Mouse (Mus musculus) intestine, embryonic 14.5 days (tissue): Measurements from ENCODE around the gene Psat1. TPM values are rescaled to one million over a fixed set of nuclear protein-coding genes. Genes with fewer than 3 reads are reported as not detected.

Experiments used
- ATAC-seq: fragments of 200-750 bp; cut with Nextera tagmentation; replicated peaks from 2 replicates; pipeline ENCODE4 v1.8.0; 2017; ENCODE audit warnings: low read depth, moderate number of reproducible peaks, moderate TSS enrichment, moderate library complexity; ENCODE audit not compliant: low FRiP score, low TSS enrichment
- DNase-seq: peaks from one replicate; pipeline ENCODE4 v3.0.0-alpha.2; 2018; ENCODE audit warnings: low spot score
- H3K27ac ChIP-seq: fragments of 300-500 bp; sonication (generic); 2 replicates; pipeline ENCODE4 v1.5.1; 2014; ENCODE audit warnings: low read depth, mild to moderate bottlenecking, control low read depth
- H3K27me3 ChIP-seq: fragments of 300-500 bp; sonication (generic); replicated peaks from 2 replicates; pipeline ENCODE4 v1.6.1; 2014; ENCODE audit warnings: low read length, control low read depth; ENCODE audit not compliant: control insufficient read depth, insufficient read depth
- H3K36me3 ChIP-seq: fragments of 300-500 bp; sonication (generic); 2 replicates; pipeline ENCODE4 v1.6.1; 2014; ENCODE audit warnings: low read length, control low read depth; ENCODE audit not compliant: control insufficient read depth, insufficient read depth
- H3K4me1 ChIP-seq: fragments of 300-500 bp; sonication (generic); replicated peaks from 2 replicates; pipeline ENCODE4 v1.6.1; 2014; ENCODE audit warnings: low read length, control low read depth, mixed read lengths; ENCODE audit not compliant: control insufficient read depth, insufficient read depth
- H3K4me2 ChIP-seq: fragments of 300-500 bp; sonication (generic); 2 replicates; pipeline ENCODE4 v1.6.1; 2014; ENCODE audit warnings: low read length
- H3K4me3 ChIP-seq: fragments of 300-500 bp; sonication (generic); 2 replicates; pipeline ENCODE4 v1.5.1; 2014; ENCODE audit warnings: low read depth, low read length, control low read depth, mixed read lengths
- H3K9ac ChIP-seq: fragments of 300-500 bp; sonication (generic); 2 replicates; pipeline ENCODE4 v1.6.1; 2014; ENCODE audit warnings: mild to moderate bottlenecking, low read length
- H3K9me3 ChIP-seq: fragments of 300-500 bp; sonication (generic); 2 replicates; pipeline ENCODE4 v1.6.1; 2016; ENCODE audit warnings: low read length, control low read depth; ENCODE audit not compliant: control insufficient read depth
- WGBS: fragments of 180-500 bp; shearing (Covaris S2); extraction: QIAGEN DNeasy Blood & Tissue Kit; methylation state at CpG from one replicate; pipeline ENCODE4 v1.1.7; 2014; 5-methylcytosine and 5-hydroxymethylcytosine counted together
- polyA plus RNA-seq: library from polyadenylated mRNA; unstranded; fragments of >200 nt; fragmentation: Nextera tagmentation; extraction: Ambion mirVana; gene quantifications from 2 replicates; pipeline ENCODE4 v1.2.1, GENCODE M21; 2014

The Psat1 gene
- polyA plus RNA-seq, 1 experiment from 2014 or later = 80.8 TPM

- ATAC-seq (no peak; the same call in 1 of the 2 replicates), DNase-seq (peak; percentile 54)
- Histone ChIP-seq H3K9me3 (no peaks in the 10 kb centered on the region), H3K27ac (no peak overlapping the region), H3K27me3 (no peaks in the 10 kb centered on the region), H3K4me3 (no peak overlapping the region), H3K9ac (no peak overlapping the region), H3K4me1 (no peaks in the 10 kb centered on the region), H3K36me3 (peaks cover 72% of the 10 kb centered on the region), H3K4me2 (no peak overlapping the region)
- WGBS = 58% methylated on average over 3 of the region's 3 CpGs
Measured at GRCm38 (mm10) chr19:15965082-15965481, 17.9 kb upstream of the Psat1 start.

DNA sequence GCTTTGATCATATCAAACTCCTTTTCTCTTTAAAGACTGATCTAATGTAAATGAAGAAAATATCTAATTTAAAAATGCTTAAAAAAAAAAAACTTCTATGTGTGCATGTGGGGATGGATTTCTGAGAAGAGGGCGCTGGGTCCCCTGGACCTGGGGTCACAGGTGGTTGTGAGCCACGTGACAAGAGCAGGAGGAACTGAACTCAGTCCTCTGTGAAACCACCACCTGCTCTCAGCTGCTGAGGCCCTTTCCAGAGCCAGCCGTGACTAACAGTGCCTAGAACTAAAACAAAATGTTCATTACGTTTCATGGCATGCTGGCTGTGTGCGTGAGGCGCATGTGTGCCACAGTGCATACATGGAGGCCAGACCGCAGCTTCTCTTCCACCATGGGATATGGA is 17.4 kb upstream of the Psat1 start:
- peaks cover 71% of the 10 kb centered on the region for H3K36me3 ChIP-seq
- H3K9ac ChIP-seq = no peak overlapping the region
- 89% methylated on average over 7 of the region's 7 CpGs for WGBS
- ATAC-seq (no peak), DNase-seq (no peak)
- no peaks in the 10 kb centered on the region for H3K4me1 ChIP-seq
- H3K4me3 ChIP-seq = no peak overlapping the region
- no peak overlapping the region for H3K27ac ChIP-seq
- H3K9me3 ChIP-seq = no peaks in the 10 kb centered on the region
- no peaks in the 10 kb centered on the region for H3K27me3 ChIP-seq
- H3K4me2 ChIP-seq = no peak overlapping the region

DNA sequence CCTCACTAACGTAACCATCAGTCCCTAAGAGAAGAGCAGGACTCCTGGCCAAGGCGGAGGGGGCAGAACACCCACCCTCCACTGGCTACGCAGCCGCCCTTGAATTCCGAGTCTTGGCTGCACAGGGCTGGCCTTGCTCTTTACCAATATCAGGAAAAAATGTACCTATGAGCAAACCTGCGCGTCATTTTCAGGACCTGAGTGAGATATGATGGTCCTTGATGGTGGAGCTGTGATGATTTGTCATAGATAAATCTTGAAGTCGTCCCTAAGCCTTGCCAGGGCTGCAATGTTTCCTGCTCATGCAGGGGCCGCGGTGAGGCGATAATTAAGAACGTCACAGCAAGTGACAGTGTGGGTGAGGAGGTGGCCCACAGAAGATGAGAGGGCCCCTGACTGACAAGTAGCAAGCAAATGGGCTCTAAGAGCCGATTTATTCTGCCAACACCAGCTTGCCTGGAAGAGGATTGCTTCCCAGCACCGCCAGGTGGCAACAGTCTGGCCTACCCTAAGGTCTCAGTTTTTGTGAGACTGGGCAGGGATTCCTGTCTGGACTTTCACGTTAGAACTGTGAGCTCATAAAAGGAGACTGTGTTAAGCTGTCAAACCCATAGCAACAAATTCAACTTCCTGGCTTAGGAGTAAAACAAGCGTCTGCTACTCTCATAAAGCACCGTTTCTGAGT is 16.0 kb upstream of the Psat1 start:
- no peak overlapping the region for H3K4me3 ChIP-seq
- no peak overlapping the region for H3K27ac ChIP-seq
- H3K36me3 ChIP-seq = peaks cover 63% of the 10 kb centered on the region

GRCm38 (mm10) chr19:15962313-15962712 is 15.2 kb upstream of the Psat1 start:
- no peak overlapping the region for H3K9ac ChIP-seq
- no peaks in the 10 kb centered on the region for H3K4me1 ChIP-seq
- no peak overlapping the region for H3K4me2 ChIP-seq
- ATAC-seq (no peak), DNase-seq (no peak)
- no peak overlapping the region for H3K4me3 ChIP-seq
- 80% methylated on average over 13 of the region's 13 CpGs for WGBS
- no peak overlapping the region for H3K27ac ChIP-seq
- H3K9me3 ChIP-seq = no peaks in the 10 kb centered on the region
- peaks cover 57% of the 10 kb centered on the region for H3K36me3 ChIP-seq
- H3K27me3 ChIP-seq = no peaks in the 10 kb centered on the region

More for the DNA sequence above, 16.0 kb upstream of the Psat1 start:
- H3K27me3 ChIP-seq = no peaks in the 10 kb centered on the region
- no peak for ATAC-seq
- H3K9me3 ChIP-seq = no peaks in the 10 kb centered on the region
- no peak overlapping the region for H3K4me2 ChIP-seq
- no peak for DNase-seq
- no peak overlapping the region for H3K9ac ChIP-seq
- H3K4me1 ChIP-seq = no peaks in the 10 kb centered on the region
- WGBS = 83% methylated on average over 17 of the region's 17 CpGs

DNA sequence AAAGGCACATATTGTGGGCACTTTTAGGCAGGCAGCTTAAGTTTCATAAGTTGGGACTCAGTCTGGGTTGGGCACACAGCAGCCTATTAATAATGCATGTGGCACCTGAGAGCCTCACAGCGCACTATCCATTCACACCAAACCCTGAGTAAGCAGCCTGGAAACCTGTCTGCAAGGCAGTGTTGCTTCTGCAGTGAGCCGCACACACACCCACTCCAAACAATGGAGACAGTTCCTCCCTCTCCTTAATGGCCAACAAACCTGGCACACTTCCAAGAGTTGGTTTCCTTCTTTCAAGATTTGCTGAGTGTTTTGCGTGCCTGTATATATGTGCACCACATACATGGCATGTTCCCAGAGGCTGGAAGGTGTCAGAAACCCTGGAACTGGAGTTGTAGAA is 3.1 kb upstream of the Psat1 start:
- Histone ChIP-seq H3K27ac (no peak overlapping the region), H3K27me3 (no peaks in the 10 kb centered on the region), H3K4me1 (no peaks in the 10 kb centered on the region), H3K9me3 (0 out of 2 replicates have a peak, but pooled peaks cover under 1% of the 10 kb centered on the region), H3K9ac (no peak overlapping the region), H3K36me3 (peaks cover 7% of the 10 kb centered on the region; the same call in 1 of the 2 replicates), H3K4me3 (no peak overlapping the region), H3K4me2 (no peak overlapping the region)
- ATAC-seq = no peak
- no peak for DNase-seq
- WGBS = 82% methylated on average over 3 of the region's 3 CpGs

DNA sequence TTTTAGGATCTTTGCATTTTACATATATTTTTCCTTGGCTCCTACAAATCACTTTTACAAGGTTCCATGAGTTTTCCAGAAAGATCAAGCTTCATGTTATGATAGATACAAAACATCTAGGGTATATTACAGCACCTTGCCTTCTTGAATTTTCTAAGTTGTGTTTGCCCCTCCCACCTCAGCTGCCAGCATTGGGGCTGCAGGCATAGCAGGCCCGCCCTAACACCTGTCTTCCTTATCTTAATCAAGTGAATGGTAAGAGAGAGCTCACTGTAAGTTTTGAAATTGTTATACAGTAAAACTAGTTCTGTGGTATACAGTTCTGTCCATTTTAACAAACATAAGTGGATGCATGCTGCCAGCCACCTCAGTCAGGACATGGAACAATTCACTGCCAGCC is 1.7 kb upstream of the Psat1 start:
- DNase-seq (no peak), ATAC-seq (no peak)
- H3K9ac ChIP-seq = no peak overlapping the region
- no peaks in the 10 kb centered on the region for H3K4me1 ChIP-seq
- H3K4me2 ChIP-seq = no peak overlapping the region
- 90% methylated on average over 1 of the region's 1 CpGs for WGBS
- no peak overlapping the region for H3K4me3 ChIP-seq
- H3K36me3 ChIP-seq = no peaks in the 10 kb centered on the region
- no peaks in the 10 kb centered on the region for H3K9me3 ChIP-seq
- H3K27me3 ChIP-seq = no peaks in the 10 kb centered on the region
- no peak overlapping the region for H3K27ac ChIP-seq

DNA sequence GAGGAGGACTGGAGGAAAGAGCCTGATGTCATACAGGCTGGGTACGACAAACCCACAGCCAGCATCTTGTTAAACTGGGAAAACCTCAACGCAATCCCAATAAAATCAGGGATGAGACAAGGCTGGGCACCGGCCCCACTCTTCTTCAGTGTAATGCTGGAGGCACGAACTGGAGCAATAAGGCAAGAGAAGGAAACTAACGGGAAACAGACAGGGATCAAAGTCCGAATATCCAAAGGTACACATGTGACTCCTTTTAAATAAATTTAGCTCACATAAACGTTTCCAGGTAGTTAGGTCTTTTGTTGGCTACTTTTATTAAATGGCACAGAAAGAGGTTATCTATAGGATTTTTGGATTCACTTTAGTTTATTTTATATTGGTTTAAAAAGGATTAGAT is 1.3 kb upstream of the Psat1 start:
- Histone ChIP-seq H3K9ac (no peak overlapping the region), H3K9me3 (no peaks in the 10 kb centered on the region), H3K36me3 (no peaks in the 10 kb centered on the region), H3K4me2 (no peak overlapping the region), H3K4me3 (no peak overlapping the region), H3K4me1 (no peaks in the 10 kb centered on the region), H3K27ac (no peak overlapping the region), H3K27me3 (no peaks in the 10 kb centered on the region)
- no peak for DNase-seq
- WGBS = 74% methylated on average over 7 of the region's 7 CpGs
- no peak for ATAC-seq

DNA sequence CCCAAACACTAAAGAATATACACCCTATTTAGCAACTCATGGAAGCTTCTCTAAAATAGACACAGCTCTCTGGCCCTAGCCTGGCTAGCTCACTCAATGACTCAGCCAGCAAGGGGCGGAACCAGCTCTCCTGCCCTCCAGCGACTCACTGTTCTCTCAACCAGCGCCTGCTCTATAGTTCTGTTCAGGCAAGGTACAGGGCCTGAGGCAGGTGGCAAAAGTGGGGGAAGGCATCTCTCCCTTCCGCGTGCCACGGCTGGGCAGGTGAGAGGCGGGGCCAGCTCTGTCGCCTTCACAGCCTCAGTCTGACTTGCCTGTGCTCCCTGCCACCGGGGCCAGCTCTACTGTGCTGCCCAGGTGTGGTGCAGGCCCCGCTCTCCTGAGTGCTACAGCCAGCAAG is 474 bp downstream of the Psat1 start:
- DNase-seq (no peak), ATAC-seq (peak; percentile 30; the same call in 1 of the 2 replicates)
- Histone ChIP-seq H3K27ac (no peak overlapping the region), H3K9me3 (no peaks in the 10 kb centered on the region), H3K9ac (no peak overlapping the region), H3K27me3 (no peaks in the 10 kb centered on the region), H3K36me3 (no peaks in the 10 kb centered on the region), H3K4me2 (no peak overlapping the region), H3K4me3 (no peak overlapping the region), H3K4me1 (no peaks in the 10 kb centered on the region)
- WGBS = 69% methylated on average over 10 of the region's 10 CpGs

DNA sequence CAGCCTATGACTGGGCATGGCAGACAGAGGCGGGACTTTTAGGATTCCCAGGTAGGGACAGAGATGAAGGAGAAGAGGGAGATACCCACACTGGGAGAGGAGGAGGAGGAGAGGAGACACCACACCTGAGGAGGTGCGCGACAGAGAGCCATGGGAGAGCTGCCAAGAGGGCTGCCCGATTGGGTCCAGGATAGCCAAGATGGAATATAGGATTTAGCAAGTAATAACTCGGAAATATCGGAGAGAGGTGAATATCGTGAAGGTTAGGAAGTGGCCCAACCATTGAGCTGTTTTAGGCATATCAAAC is 4.1 kb downstream of the Psat1 start:
- Histone ChIP-seq H3K27me3 (no peaks in the 10 kb centered on the region), H3K9me3 (no peaks in the 10 kb centered on the region), H3K36me3 (no peaks in the 10 kb centered on the region), H3K27ac (no peak overlapping the region), H3K4me3 (no peak overlapping the region), H3K4me1 (no peaks in the 10 kb centered on the region), H3K4me2 (no peak overlapping the region), H3K9ac (no peak overlapping the region)
- WGBS = 85% methylated on average over 7 of the region's 7 CpGs
- ATAC-seq = no peak
- no peak for DNase-seq
